In genomic region chr8:119413605-119414004, GRCm38 (mm10) we compare ENCODE assay signal across 22 mouse cellular contexts. TPM values are rescaled to one million over a fixed set of nuclear protein-coding genes. Genes with fewer than 3 reads are reported as not detected.
"Had no signal": no experiment of that assay in that cellular context is flagged by ENCODE, and none has a peak within 500 bp of the region (broad histone marks: within the 10 kb centered on the region; RNA-seq: fewer than 3 reads in every experiment).

No protein-coding gene starts in this region.

- H3K9me3 ChIP-seq: hindbrain, embryonic 13.5 days; hindbrain, embryonic 15.5 days; kidney, embryonic 15.5 days; limb, embryonic 13.5 days; limb, embryonic 15.5 days; liver, embryonic 12.5 days had no signal

- H3K27me3 ChIP-seq: hindbrain, embryonic 15.5 days had no signal

- H3K9ac ChIP-seq: liver, embryonic 14.5 days had no signal

- H3K27ac ChIP-seq: hindbrain, embryonic 13.5 days; hindbrain, embryonic 15.5 days; hindbrain, postnatal 0 days; kidney, embryonic 15.5 days; kidney, postnatal 0 days; limb, embryonic 13.5 days; limb, embryonic 15.5 days; liver, embryonic 12.5 days; liver, embryonic 14.5 days had no signal

- H3K4me3 ChIP-seq: hindbrain, embryonic 13.5 days; hindbrain, embryonic 15.5 days had no signal

- DNase-seq: gastrocnemius, postnatal 10 days; gastrocnemius, postnatal 25 days; heart, adult 18-20 months; heart, postnatal 10 days; heart, postnatal 36 days; kidney, adult 11 months; kidney, adult 2 months; kidney, adult 9 months; layer of hippocampus, adult 9-11 months; left cerebral cortex, postnatal 4 days; lung, adult 18-20 months had no signal

RNA-seq across cellular contexts. Expression of gene Osgin1, which starts 20.3 kb away (rescaled TPM):
- total RNA-seq: hindbrain, postnatal 0 days had no signal

RNA-seq across cellular contexts. Expression of gene Necab2, which starts 32.9 kb away (rescaled TPM):
- total RNA-seq: heart, adult 18-20 months; heart, postnatal 10 days; heart, postnatal 36 days; hematopoietic stem cell, adult 5-6 weeks; liver, adult 2 months had no signal
